Mouse (Mus musculus): Measurements from ENCODE around the gene Smyd2. TPM values are rescaled to one million over a fixed set of nuclear protein-coding genes. Genes with fewer than 3 reads are reported as not detected.

The Smyd2 gene
- polyA plus RNA-seq, 1 experiment = 57.7 TPM

- Histone ChIP-seq H3ac (ENCODE audit: control insufficient read depth, insufficient read length) (no peak overlapping the region), H3K4me3 (no peak overlapping the region), H3K36me3 (ENCODE audit: control insufficient read depth, insufficient read depth) (no peaks in the 10 kb centered on the region), H3K4me2 (ENCODE audit: low read depth) (no peak overlapping the region), H3K27me3 (ENCODE audit: control insufficient read depth, insufficient read depth, insufficient read length) (no peaks in the 10 kb centered on the region), H3K79me2 (ENCODE audit: control insufficient read depth, insufficient read depth) (no peaks in the 10 kb centered on the region)
- no peak for TF ChIP-seq TCF12 (IDR thresholded peaks at IDR 0.05; ENCODE audit: insufficient read depth, poor library complexity, severe bottlenecking)
- no peak for TF ChIP-seq USF1 (IDR thresholded peaks at IDR 0.05; ENCODE audit: low read depth)
- TF ChIP-seq SRF (IDR thresholded peaks at IDR 0.05; ENCODE audit: control insufficient read depth, insufficient read length, low read depth) = no peak
- no peak for TF ChIP-seq E2F4 (IDR thresholded peaks at IDR 0.05; ENCODE audit: insufficient read depth)
- TF ChIP-seq MAX (IDR thresholded peaks at IDR 0.05; ENCODE audit: low read depth) = no peak
- no peak for TF ChIP-seq MYOD1 (IDR thresholded peaks at IDR 0.05; ENCODE audit: control insufficient read depth in 1 of 3, insufficient read length in 2 of 3, low read depth in 2 of 3)
- no peak for TF ChIP-seq CEBPB (IDR thresholded peaks at IDR 0.05; ENCODE audit: insufficient read depth, poor library complexity, severe bottlenecking)
- TF ChIP-seq TCF3 (IDR thresholded peaks at IDR 0.05; ENCODE audit: insufficient read length, low read depth) = no peak
- TF ChIP-seq REST (IDR thresholded peaks at IDR 0.05; ENCODE audit: insufficient read depth, insufficient read length) = no peak
- no peak for TF ChIP-seq POLR2AphosphoS2 (IDR thresholded peaks at IDR 0.05; ENCODE audit: insufficient read length, low read depth)
- TF ChIP-seq POLR2A (IDR thresholded peaks at IDR 0.05; ENCODE audit: insufficient read length, low read depth) = no peak
Observed at GRCm38 (mm10) chr1:189867497-189867896, 54.7 kb downstream of the Smyd2 start.

DNA sequence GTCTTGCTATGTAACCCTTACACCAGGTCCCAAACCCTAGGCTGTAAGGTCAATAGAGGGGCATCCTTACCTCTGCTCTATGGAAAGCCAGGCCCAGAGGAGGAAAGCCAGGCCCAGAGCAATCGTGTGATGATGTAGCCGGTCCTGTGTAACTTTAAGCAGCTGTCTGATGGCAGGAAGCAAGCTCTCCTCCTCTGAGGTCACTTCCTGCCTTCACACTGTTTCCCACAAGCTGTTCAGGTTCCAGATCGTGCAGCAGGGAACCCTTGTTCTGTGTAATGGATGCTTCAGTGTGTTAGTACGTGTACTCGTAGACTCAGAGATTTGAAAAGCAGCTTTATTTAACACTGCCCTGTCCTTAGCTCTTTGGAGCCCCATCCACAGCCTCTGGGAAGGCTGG lies 55.1 kb downstream of the Smyd2 start:
- Histone ChIP-seq H3ac (ENCODE audit: control insufficient read depth, insufficient read length) (no peak overlapping the region), H3K27me3 (ENCODE audit: control insufficient read depth, insufficient read depth, insufficient read length) (no peaks in the 10 kb centered on the region), H3K4me2 (ENCODE audit: low read depth) (no peak overlapping the region), H3K36me3 (ENCODE audit: control insufficient read depth, insufficient read depth) (no peaks in the 10 kb centered on the region), H3K79me2 (ENCODE audit: control insufficient read depth, insufficient read depth) (no peaks in the 10 kb centered on the region), H3K4me3 (no peak overlapping the region)
- TF ChIP-seq POLR2A (IDR thresholded peaks at IDR 0.05; ENCODE audit: insufficient read length, low read depth) (no peak), TCF12 (IDR thresholded peaks at IDR 0.05; ENCODE audit: insufficient read depth, poor library complexity, severe bottlenecking) (no peak)

GRCm38 (mm10) chr1:189866621-189867020 lies 55.5 kb downstream of the Smyd2 start:
- no peak for TF ChIP-seq SRF (IDR thresholded peaks at IDR 0.05; ENCODE audit: control insufficient read depth, insufficient read length, low read depth)
- Histone ChIP-seq H3K79me2 (ENCODE audit: control insufficient read depth, insufficient read depth) (no peaks in the 10 kb centered on the region), H3ac (ENCODE audit: control insufficient read depth, insufficient read length) (no peak overlapping the region), H3K36me3 (ENCODE audit: control insufficient read depth, insufficient read depth) (no peaks in the 10 kb centered on the region), H3K27me3 (ENCODE audit: control insufficient read depth, insufficient read depth, insufficient read length) (no peaks in the 10 kb centered on the region), H3K4me3 (no peak overlapping the region), H3K4me2 (ENCODE audit: low read depth) (no peak overlapping the region)

DNA sequence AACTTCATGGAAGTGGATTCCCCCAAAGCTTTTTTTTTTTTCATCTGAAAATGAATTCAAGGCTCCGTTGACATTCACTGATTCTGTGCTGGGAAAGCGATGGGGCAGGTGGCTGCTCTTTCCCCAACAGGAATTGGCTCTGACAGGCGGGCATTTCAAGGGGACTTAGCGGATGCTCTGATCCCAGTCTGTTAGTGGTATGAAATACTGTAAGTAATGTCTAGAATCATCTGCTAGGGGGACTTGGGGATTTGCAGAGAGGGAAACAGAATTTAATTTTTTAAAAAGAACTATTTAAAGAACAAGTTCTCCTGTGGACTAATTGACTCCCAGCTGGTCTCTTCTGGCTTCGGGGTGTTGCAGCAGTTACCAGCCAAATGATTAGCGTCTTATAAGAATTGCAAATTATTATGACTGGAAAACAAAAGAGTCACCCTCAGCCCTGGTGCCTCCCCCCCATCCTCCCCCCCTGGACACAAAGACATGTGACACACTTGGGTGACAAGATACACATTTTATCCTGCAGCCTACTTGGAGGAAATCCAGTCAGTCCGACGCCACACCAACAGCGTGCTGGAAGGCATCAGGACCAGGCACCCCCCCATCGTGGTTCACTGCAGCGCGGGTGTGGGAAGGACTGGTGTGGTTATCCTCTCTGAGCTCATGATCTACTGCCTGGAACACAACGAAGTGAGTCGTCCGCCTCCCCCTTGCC lies 57.2 kb downstream of the Smyd2 start:
- no peaks in the 10 kb centered on the region for H3K79me2 ChIP-seq (ENCODE audit: control insufficient read depth, insufficient read depth)
- H3K4me2 ChIP-seq (ENCODE audit: low read depth) = no peak overlapping the region
- no peaks in the 10 kb centered on the region for H3K36me3 ChIP-seq (ENCODE audit: control insufficient read depth, insufficient read depth)
- no peak for TF ChIP-seq TCF3 (IDR thresholded peaks at IDR 0.05; ENCODE audit: insufficient read length, low read depth)
- no peak for TF ChIP-seq REST (IDR thresholded peaks at IDR 0.05; ENCODE audit: insufficient read depth, insufficient read length)
- TF ChIP-seq E2F4 (IDR thresholded peaks at IDR 0.05; ENCODE audit: insufficient read depth) = no peak
- TF ChIP-seq CEBPB (IDR thresholded peaks at IDR 0.05; ENCODE audit: insufficient read depth, poor library complexity, severe bottlenecking) = no peak
- no peak for TF ChIP-seq TCF12 (IDR thresholded peaks at IDR 0.05; ENCODE audit: insufficient read depth, poor library complexity, severe bottlenecking)
- no peak for TF ChIP-seq MYOD1 (IDR thresholded peaks at IDR 0.05; ENCODE audit: control insufficient read depth in 1 of 3, insufficient read length in 2 of 3, low read depth in 2 of 3)
- TF ChIP-seq POLR2AphosphoS2 (IDR thresholded peaks at IDR 0.05; ENCODE audit: insufficient read length, low read depth) = no peak
- no peak for TF ChIP-seq MAX (IDR thresholded peaks at IDR 0.05; ENCODE audit: low read depth)
- TF ChIP-seq MYOG (IDR thresholded peaks at IDR 0.05; ENCODE audit: control insufficient read depth in 1 of 3, insufficient read depth in 1 of 3, insufficient read length in 2 of 3, low read depth in 2 of 3) = no peak
- no peak for TF ChIP-seq SRF (IDR thresholded peaks at IDR 0.05; ENCODE audit: control insufficient read depth, insufficient read length, low read depth)
- no peak for TF ChIP-seq USF1 (IDR thresholded peaks at IDR 0.05; ENCODE audit: low read depth)
- no peaks in the 10 kb centered on the region for H3K27me3 ChIP-seq (ENCODE audit: control insufficient read depth, insufficient read depth, insufficient read length)
- no peak overlapping the region for H3ac ChIP-seq (ENCODE audit: control insufficient read depth, insufficient read length)
- H3K4me3 ChIP-seq = no peak overlapping the region

GRCm38 (mm10) chr1:189864301-189864700 lies 57.9 kb downstream of the Smyd2 start:
- H3ac ChIP-seq (ENCODE audit: control insufficient read depth, insufficient read length) = no peak overlapping the region
- no peak overlapping the region for H3K4me3 ChIP-seq
- H3K4me2 ChIP-seq (ENCODE audit: low read depth) = no peak overlapping the region
- no peaks in the 10 kb centered on the region for H3K27me3 ChIP-seq (ENCODE audit: control insufficient read depth, insufficient read depth, insufficient read length)
- no peaks in the 10 kb centered on the region for H3K36me3 ChIP-seq (ENCODE audit: control insufficient read depth, insufficient read depth)
- TF ChIP-seq E2F4 (IDR thresholded peaks at IDR 0.05; ENCODE audit: insufficient read depth) = no peak
- no peak for TF ChIP-seq REST (IDR thresholded peaks at IDR 0.05; ENCODE audit: insufficient read depth, insufficient read length)
- TF ChIP-seq SRF (IDR thresholded peaks at IDR 0.05; ENCODE audit: control insufficient read depth, insufficient read length, low read depth) = no peak
- TF ChIP-seq MAX (IDR thresholded peaks at IDR 0.05; ENCODE audit: low read depth) = no peak
- TF ChIP-seq USF1 (IDR thresholded peaks at IDR 0.05; ENCODE audit: low read depth) = no peak
- H3K79me2 ChIP-seq (ENCODE audit: control insufficient read depth, insufficient read depth) = no peaks in the 10 kb centered on the region

All from myocyte (in vitro differentiated cells).